Mouse (Mus musculus) testis, adult 2 months (tissue): ENCODE data around the gene Cd37. TPM values are rescaled to one million over a fixed set of nuclear protein-coding genes. Genes with fewer than 3 reads are reported as not detected.

Experiments used
- H3K27ac ChIP-seq: fragments of 200-500 bp; 2 replicates; pipeline ENCODE4 v1.5.1; 2012; ENCODE audit warnings: low read depth, low read length; ENCODE audit not compliant: control insufficient read depth, insufficient read depth
- H3K27me3 ChIP-seq: fragments of 200-500 bp; 2 replicates; pipeline ENCODE4 v1.6.1; 2012; ENCODE audit warnings: mild to moderate bottlenecking, low read length, moderate library complexity; ENCODE audit not compliant: control insufficient read depth, insufficient read depth
- H3K36me3 ChIP-seq: fragments of 200-500 bp; 2 replicates; pipeline ENCODE4 v1.6.1; 2012; ENCODE audit warnings: mild to moderate bottlenecking, low read length; ENCODE audit not compliant: control insufficient read depth, insufficient read depth
- H3K4me1 ChIP-seq: fragments of 200-500 bp; 2 replicates; pipeline ENCODE4 v1.6.1; 2012; ENCODE audit warnings: low read length; ENCODE audit not compliant: control insufficient read depth, insufficient read depth
- H3K4me3 ChIP-seq: fragments of 200-500 bp; 2 replicates; pipeline ENCODE4 v1.5.1; 2012; ENCODE audit warnings: low read depth, mild to moderate bottlenecking, low read length, moderate library complexity, mixed read lengths; ENCODE audit not compliant: control insufficient read depth
- CTCF ChIP-seq: fragments of 200-500 bp; IDR thresholded peaks from 2 replicates; pipeline ENCODE4 v1.5.1; 2012; ENCODE audit warnings: low read depth, mild to moderate bottlenecking, inconsistent platforms, low read length, moderate library complexity; ENCODE audit not compliant: control insufficient read depth, insufficient read depth, insufficient replicate concordance
- POLR2A ChIP-seq: fragments of 200-500 bp; IDR thresholded peaks from 2 replicates; pipeline ENCODE4 v1.6.1; 2012; ENCODE audit warnings: low read depth, mild to moderate bottlenecking, inconsistent platforms, low read length, moderate library complexity; ENCODE audit not compliant: control insufficient read depth
- polyA plus RNA-seq: library from polyadenylated mRNA; depleted of rRNA; stranded (reverse); fragments of >200 nt; gene quantifications from 2 replicates; pipeline ENCODE4 v1.2.3, GENCODE M21; 2012; rRNA removed

The Cd37 gene
- 78.0 and 87.4 TPM in 2 replicates for polyA plus RNA-seq

DNA sequence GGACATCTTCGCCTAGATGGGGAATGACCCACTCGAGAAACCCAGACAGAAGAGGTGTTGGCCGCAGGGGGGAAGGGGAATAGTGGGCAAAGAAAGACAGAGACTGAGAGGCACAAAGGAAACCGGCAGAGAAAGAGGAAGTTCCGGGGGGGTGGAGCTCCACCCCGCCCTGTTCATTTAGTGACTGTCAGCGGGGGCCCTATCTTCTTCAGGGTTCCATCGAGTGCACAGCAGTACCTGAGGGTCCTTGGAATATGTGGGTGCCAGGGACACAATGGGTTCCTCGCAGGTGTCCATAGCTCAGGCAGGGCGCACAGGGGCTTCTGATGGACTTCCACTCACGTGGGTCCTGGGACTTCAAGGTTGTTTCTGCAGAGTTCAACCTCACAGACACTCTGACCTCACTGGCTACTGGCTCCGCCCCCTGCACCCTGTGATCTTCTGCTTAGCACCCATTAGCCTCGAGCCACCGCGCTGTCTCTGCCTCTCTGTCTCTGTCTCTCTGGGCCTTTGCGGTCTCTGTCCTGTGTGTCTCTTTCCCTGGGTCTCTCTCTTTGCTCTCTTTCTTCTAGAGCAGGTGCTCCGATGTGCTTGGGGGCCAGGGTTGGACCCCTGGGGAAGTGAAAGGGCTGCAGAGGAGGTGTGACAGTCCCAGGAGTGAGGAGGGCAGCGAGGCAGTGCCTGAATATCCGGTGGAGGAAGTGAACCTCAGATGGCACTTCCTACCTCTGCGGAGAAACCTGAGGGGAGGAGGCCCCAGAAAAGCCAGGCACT is at the start of gene Cd37:
Gene Cd37 (minus strand): TSS at position 393 of the 774 bp plus-strand sequence.
- TF ChIP-seq CTCF (no peak), POLR2A (peak; percentile 45; the same call in 1 of the 2 replicates)
- Histone ChIP-seq H3K4me3 (peak within 1 kb of the TSS; percentile 67), H3K27me3 (no peaks in the 10 kb centered on the region)

DNA sequence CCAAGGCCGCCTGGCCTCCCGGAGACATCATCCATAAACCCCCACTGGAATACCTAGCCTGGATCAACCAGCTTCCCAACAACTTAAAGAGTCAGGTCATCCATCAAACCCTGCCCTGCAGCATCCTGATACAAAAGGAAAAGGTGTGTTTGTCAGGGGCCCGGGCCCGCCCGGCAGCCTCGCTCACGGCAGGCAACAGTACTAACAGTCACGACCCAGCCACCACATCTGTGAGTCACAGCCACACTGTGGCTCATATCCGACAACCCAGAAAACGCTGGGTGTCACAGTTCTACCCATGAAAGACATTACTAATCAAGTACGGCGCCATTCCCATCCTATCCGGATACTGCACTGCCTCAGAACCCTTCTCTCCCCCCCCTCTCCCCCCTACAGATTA is 47.6 kb upstream of the Cd37 start:
- no peaks in the 10 kb centered on the region for H3K36me3 ChIP-seq
- TF ChIP-seq CTCF (no peak), POLR2A (no peak)
- no peaks in the 10 kb centered on the region for H3K27me3 ChIP-seq
- H3K4me3 ChIP-seq, result no peak overlapping the region
- H3K4me1 ChIP-seq, result no peaks in the 10 kb centered on the region; the same call in 1 of the 2 replicates
- H3K27ac ChIP-seq, result no peak overlapping the region

More for the DNA sequence above, at the start of gene Cd37:
- no peak within 1 kb of the TSS for H3K27ac ChIP-seq
- H3K36me3 ChIP-seq, result no peaks in the 10 kb centered on the region
- peaks cover 27% of the 10 kb centered on the region for H3K4me1 ChIP-seq

GRCm38 (mm10) chr7:45277136-45277760 is 38.3 kb upstream of the Cd37 start, which contains the start of gene Slc6a21:
TSS of gene Slc6a21 (plus strand) at chr7:45277513.
- Histone ChIP-seq H3K27me3 (no peaks in the 10 kb centered on the region), H3K27ac (peak within 1 kb of the TSS; percentile 95), H3K4me1 (no peaks in the 10 kb centered on the region; the same call in 1 of the 2 replicates), H3K4me3 (peak within 1 kb of the TSS; percentile 98), H3K36me3 (peaks cover 3% of the 10 kb centered on the region; the same call in 1 of the 2 replicates)
- TF ChIP-seq POLR2A (peak; percentile 73), CTCF (peak; percentile 85)

DNA sequence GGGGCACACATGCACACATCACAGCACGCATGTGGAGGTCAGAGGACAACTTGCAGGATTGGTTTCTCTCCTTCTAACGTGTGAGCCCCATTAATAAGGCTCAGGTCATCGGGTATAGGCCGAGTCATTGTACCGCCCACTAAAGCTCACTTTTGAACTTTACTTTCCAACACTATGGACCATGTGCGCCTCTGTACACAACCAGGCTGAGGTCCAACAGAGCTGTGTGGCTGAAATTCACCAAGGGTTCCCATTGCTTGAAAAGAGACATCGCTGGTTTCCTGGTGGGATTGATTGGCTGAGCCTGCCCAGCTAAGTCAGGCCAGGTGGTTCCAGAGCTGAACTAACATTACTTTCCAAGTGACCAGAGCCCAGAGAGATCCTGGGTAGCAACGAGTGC is 34.8 kb upstream of the Cd37 start:
- Histone ChIP-seq H3K27me3 (no peaks in the 10 kb centered on the region), H3K27ac (no peak overlapping the region), H3K36me3 (peaks cover 3% of the 10 kb centered on the region; the same call in 1 of the 2 replicates), H3K4me1 (no peaks in the 10 kb centered on the region), H3K4me3 (no peak overlapping the region)
- no peak for TF ChIP-seq POLR2A
- TF ChIP-seq CTCF, result no peak

DNA sequence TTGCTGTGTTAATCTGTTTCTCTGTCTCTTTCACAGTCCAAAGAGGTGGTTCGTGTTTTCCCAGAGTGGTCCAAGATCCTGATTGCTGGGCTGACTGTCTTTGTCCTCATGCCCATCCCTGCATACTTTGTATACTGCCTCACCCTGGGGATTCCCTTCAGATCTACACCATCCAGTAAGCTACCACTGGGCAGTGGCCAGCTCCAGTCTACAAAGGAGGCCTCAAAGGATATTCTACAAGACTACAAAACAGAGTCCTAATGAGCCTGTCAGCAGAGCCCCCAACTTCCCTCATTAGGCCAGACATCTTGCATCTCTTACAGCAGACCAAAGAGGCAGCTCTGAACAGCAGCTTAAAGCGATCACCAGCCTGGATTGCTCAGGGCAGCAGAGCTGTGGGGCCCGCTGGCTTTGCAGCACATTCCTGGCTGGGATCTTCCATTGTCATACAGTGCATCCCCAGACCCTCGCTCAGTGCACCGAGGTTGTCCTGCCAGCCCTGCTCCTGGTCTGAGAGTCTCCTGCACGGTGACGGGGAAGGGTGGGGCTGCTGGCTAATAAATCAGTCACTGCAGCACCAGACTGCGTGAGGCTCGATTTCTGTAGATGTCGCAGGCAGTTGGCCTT is 34.0 kb upstream of the Cd37 start:
- no peaks in the 10 kb centered on the region for H3K27me3 ChIP-seq
- H3K27ac ChIP-seq, result no peak overlapping the region
- no peaks in the 10 kb centered on the region for H3K4me1 ChIP-seq
- H3K36me3 ChIP-seq, result peaks cover 3% of the 10 kb centered on the region; the same call in 1 of the 2 replicates
- H3K4me3 ChIP-seq, result no peak overlapping the region
- no peak for TF ChIP-seq POLR2A
- no peak for TF ChIP-seq CTCF

DNA sequence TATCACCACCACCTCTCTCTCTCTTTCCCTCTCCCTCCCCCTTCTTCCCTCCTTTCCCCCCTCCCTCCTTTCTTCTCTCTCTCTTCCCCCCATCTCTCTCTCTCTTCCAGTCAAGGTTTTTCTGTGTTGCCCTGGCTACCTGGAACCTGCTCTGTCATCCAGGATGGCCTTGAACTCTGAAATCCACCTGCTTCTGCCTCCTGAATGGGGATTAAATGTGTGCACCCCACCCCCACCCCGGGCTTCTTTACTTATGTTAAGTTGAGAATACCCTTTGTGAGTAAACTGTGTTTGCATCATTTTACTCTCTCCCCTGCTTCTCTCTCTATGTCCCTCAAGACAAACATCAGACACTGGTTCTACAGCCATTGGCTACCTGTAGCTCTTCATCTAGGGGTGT is 26.6 kb upstream of the Cd37 start:
- Histone ChIP-seq H3K4me1 (no peaks in the 10 kb centered on the region), H3K4me3 (no peak overlapping the region), H3K27me3 (no peaks in the 10 kb centered on the region), H3K27ac (no peak overlapping the region), H3K36me3 (no peaks in the 10 kb centered on the region)
- TF ChIP-seq POLR2A (no peak), CTCF (no peak)

- H3K4me1 ChIP-seq, result no peaks in the 10 kb centered on the region
- TF ChIP-seq POLR2A (no peak), CTCF (no peak)
- no peak overlapping the region for H3K27ac ChIP-seq
- no peaks in the 10 kb centered on the region for H3K27me3 ChIP-seq
- H3K36me3 ChIP-seq, result no peaks in the 10 kb centered on the region
- no peak overlapping the region for H3K4me3 ChIP-seq
Measured at GRCm38 (mm10) chr7:45264348-45264747, 25.4 kb upstream of the Cd37 start.
